Mouse (Mus musculus) neural tube, embryonic 14.5 days (tissue): Measurements from ENCODE around the gene Bbs9. TPM values are rescaled to one million over a fixed set of nuclear protein-coding genes. Genes with fewer than 3 reads are reported as not detected.

ENCODE experiments used
- ATAC-seq: fragments of 200-750 bp; cut with Nextera tagmentation; 2 replicates; pipeline ENCODE4 v1.8.0; 2017; ENCODE audit warnings: low read depth, mild to moderate bottlenecking, moderate TSS enrichment, moderate library complexity
- H3K27ac ChIP-seq: fragments of 300-500 bp; sonication (generic); 2 replicates; pipeline ENCODE4 v1.5.1; 2014; ENCODE audit warnings: low read depth, mild to moderate bottlenecking, control low read depth, low read length, moderate library complexity, mixed read lengths
- H3K27me3 ChIP-seq: fragments of 300-500 bp; sonication (generic); 2 replicates; pipeline ENCODE4 v1.6.1; 2014; ENCODE audit warnings: low read length; ENCODE audit not compliant: control insufficient read depth, insufficient read depth
- H3K36me3 ChIP-seq: fragments of 300-500 bp; sonication (generic); 2 replicates; pipeline ENCODE4 v1.6.1; 2014; ENCODE audit warnings: low read length, mixed read lengths; ENCODE audit not compliant: control insufficient read depth, insufficient read depth
- H3K4me1 ChIP-seq: fragments of 300-500 bp; sonication (generic); 2 replicates; pipeline ENCODE4 v1.6.1; 2014; ENCODE audit warnings: low read length; ENCODE audit not compliant: control insufficient read depth, insufficient read depth
- H3K4me2 ChIP-seq: fragments of 300-500 bp; sonication (generic); 2 replicates; pipeline ENCODE4 v1.6.1; 2014; ENCODE audit warnings: mild to moderate bottlenecking, low read depth, low read length, control low read depth
- H3K4me3 ChIP-seq: fragments of 300-500 bp; sonication (generic); 2 replicates; pipeline ENCODE4 v1.5.1; 2014; ENCODE audit warnings: low read depth, low read length, control low read depth, mixed read lengths
- H3K9ac ChIP-seq: fragments of 300-500 bp; sonication (generic); replicated peaks from 2 replicates; pipeline ENCODE4 v1.6.1; 2014; ENCODE audit warnings: low read depth, mild to moderate bottlenecking, control low read depth, low read length, mixed read lengths
- H3K9me3 ChIP-seq: fragments of 300-500 bp; sonication (generic); 2 replicates; pipeline ENCODE4 v1.6.1; 2016; ENCODE audit warnings: low read length; ENCODE audit not compliant: control insufficient read depth
- WGBS: fragments of 180-500 bp; shearing (Covaris S2); extraction: QIAGEN DNeasy Blood & Tissue Kit; methylation state at CpG from one replicate; pipeline ENCODE4 v1.1.7; 2014; 5-methylcytosine and 5-hydroxymethylcytosine counted together
- polyA plus RNA-seq: library from polyadenylated mRNA; unstranded; fragments of >200 nt; fragmentation: Nextera tagmentation; extraction: Ambion mirVana; gene quantifications from 2 replicates; pipeline ENCODE4 v1.2.1, GENCODE M21; 2014

Gene Bbs9
- polyA plus RNA-seq, 1 experiment from 2014 or later: 19.1 TPM

DNA sequence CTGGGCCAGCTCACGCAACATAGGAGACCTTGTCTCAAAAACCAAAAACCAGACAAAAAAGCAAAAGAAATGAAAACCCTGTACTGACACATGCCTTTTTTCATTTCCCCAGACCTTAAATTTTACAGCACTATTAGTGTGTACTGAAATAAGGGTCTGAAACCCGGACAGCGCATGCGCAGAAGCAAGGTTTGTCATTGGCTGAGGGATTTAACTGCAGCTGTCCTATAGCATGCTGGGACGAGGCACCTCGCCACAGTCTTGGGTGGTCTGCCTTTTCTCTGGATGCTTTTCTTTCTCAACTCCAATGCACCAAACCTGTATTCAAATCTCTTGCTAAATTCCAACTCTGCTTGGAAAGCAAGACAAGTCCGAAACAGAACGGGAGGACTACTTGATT, 3.4 kb downstream of the Bbs9 start:
- ATAC-seq: no peak
- H3K4me2 ChIP-seq: no peak overlapping the region
- H3K4me1 ChIP-seq: peaks cover 8% of the 10 kb centered on the region; the same call in 1 of the 2 replicates
- H3K27ac ChIP-seq: no peak overlapping the region
- 94% methylated on average over 8 of the region's 8 CpGs for WGBS
- no peaks in the 10 kb centered on the region for H3K9me3 ChIP-seq
- no peaks in the 10 kb centered on the region for H3K36me3 ChIP-seq
- H3K4me3 ChIP-seq: no peak overlapping the region
- no peak overlapping the region for H3K9ac ChIP-seq
- H3K27me3 ChIP-seq: no peaks in the 10 kb centered on the region

DNA sequence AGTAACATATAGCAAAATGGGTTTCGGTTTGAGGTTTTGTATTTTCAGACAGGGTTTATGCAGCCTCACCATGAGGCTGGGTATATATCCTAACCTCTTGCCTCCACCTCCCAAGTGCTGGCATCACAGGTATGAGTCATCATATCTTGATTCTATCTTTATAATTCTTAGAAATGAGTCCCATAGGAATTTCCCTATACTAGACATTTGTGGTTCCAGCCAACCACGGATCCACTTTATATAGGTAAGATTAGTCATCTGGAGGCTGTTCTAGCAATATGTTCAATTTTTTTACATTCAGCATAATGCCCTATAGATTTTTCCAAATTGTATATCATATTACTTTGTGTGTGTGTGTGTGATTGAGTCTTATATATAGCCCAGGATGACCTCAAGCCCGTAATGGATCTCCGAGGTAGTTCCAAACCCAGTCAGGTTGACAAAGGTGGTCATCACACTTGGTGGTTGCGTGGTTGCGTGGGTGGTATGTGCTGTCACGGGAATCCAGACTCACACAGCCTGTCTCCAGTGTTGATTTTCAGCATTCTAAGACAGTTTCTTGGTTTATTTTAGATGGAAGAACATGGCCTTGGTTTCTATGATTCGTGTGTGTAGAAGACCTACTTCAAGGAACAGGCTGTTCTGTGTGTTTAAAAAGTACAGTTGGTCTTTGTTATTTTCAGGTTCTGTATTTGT, 8.5 kb downstream of the Bbs9 start:
- H3K4me3 ChIP-seq: no peak overlapping the region
- no peaks in the 10 kb centered on the region for H3K4me1 ChIP-seq
- 95% methylated on average over 8 of the region's 8 CpGs for WGBS
- no peak overlapping the region for H3K9ac ChIP-seq
- ATAC-seq: no peak
- no peak overlapping the region for H3K4me2 ChIP-seq
- H3K27me3 ChIP-seq: no peaks in the 10 kb centered on the region
- no peaks in the 10 kb centered on the region for H3K9me3 ChIP-seq
- H3K36me3 ChIP-seq: no peaks in the 10 kb centered on the region
- H3K27ac ChIP-seq: no peak overlapping the region

DNA sequence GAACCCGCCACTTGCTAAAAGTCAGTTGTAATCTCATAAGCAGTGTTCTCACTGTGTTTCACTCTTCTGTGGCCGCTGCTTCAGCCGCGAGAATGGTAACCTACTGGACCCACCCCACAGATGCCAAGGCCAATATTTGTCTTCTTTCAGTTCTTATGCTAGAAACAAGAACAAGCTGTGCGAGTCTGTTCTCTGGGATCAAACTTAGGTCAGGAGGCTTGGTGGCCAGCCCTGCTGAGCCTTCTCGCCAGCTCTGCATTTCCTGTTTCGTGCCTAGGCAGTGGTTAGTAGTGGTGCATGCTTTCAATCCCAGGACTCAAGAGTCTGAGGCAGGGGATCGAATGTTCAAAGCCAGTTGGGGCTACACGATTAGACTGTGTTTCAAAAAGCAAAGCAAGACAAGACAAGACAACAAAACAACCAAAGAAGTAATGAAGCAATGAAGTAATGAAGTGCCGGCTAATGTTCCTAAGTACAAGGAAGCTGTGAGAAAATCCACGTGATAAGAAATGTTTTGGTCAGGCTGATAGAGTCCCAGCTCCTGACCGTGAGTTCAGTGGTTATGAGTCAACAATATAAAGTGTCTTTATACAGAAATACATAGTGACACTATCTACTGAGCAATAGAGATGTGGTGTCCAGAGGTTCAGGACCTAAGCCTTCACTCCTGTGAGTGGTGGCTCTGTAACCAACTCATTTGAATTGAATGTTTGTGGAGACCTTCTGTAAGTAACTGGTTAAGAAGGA, 9.2 kb downstream of the Bbs9 start:
- Histone ChIP-seq H3K27me3 (no peaks in the 10 kb centered on the region), H3K9me3 (no peaks in the 10 kb centered on the region), H3K27ac (no peak overlapping the region), H3K4me1 (no peaks in the 10 kb centered on the region), H3K4me2 (no peak overlapping the region), H3K36me3 (no peaks in the 10 kb centered on the region), H3K4me3 (no peak overlapping the region), H3K9ac (no peak overlapping the region)
- WGBS: 93% methylated on average over 12 of the region's 12 CpGs
- no peak for ATAC-seq

DNA sequence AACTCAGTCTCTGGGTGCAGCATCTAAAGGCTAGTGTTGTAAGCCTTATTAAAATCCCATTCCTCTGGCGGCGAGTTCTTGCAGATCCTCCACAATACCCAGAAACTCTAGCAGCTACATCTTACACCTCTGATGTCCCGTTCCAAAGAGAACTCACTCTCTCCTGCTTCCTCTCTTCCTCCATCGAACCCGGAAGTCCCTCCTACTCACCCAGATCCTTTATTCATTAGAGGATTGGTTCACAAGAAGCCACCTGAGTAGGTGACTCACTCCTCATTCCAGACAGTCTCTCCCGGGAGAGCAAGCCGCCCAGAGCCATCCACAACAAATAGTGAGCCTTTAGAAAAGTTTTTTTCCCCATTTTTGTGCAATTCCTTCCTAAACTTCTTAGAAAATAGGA, 10.7 kb downstream of the Bbs9 start:
- WGBS: 95% methylated on average over 7 of the region's 7 CpGs
- Histone ChIP-seq H3K36me3 (no peaks in the 10 kb centered on the region), H3K4me1 (no peaks in the 10 kb centered on the region), H3K4me3 (no peak overlapping the region), H3K27me3 (no peaks in the 10 kb centered on the region), H3K9me3 (no peaks in the 10 kb centered on the region), H3K9ac (no peak overlapping the region), H3K4me2 (no peak overlapping the region), H3K27ac (no peak overlapping the region)
- no peak for ATAC-seq

DNA sequence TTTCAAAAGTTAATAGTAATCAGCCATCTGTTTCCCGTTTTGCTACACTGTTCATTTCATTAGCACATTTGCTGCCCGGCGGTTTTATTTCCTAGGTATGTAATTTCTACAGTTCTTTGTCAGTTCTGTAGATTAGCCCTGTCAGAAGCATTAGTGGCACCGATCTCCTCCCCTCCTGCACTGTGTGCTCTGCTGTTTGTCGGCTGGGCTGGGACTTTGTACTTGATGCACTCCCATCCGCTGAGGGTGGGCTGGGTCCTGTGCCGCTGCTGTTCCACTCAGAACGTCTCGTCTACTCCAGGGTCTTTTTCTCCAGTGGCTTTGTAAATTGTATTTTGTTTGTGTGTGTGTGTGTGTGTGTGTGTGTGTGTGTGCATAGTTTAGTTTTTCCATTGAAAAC, 13.4 kb downstream of the Bbs9 start:
- WGBS: 75% methylated on average over 9 of the region's 9 CpGs
- Histone ChIP-seq H3K4me3 (no peak overlapping the region), H3K36me3 (no peaks in the 10 kb centered on the region), H3K9ac (no peak overlapping the region), H3K4me1 (no peaks in the 10 kb centered on the region), H3K9me3 (no peaks in the 10 kb centered on the region), H3K27me3 (no peaks in the 10 kb centered on the region), H3K27ac (no peak overlapping the region), H3K4me2 (no peak overlapping the region)
- no peak; the same call in 1 of the 2 replicates for ATAC-seq

DNA sequence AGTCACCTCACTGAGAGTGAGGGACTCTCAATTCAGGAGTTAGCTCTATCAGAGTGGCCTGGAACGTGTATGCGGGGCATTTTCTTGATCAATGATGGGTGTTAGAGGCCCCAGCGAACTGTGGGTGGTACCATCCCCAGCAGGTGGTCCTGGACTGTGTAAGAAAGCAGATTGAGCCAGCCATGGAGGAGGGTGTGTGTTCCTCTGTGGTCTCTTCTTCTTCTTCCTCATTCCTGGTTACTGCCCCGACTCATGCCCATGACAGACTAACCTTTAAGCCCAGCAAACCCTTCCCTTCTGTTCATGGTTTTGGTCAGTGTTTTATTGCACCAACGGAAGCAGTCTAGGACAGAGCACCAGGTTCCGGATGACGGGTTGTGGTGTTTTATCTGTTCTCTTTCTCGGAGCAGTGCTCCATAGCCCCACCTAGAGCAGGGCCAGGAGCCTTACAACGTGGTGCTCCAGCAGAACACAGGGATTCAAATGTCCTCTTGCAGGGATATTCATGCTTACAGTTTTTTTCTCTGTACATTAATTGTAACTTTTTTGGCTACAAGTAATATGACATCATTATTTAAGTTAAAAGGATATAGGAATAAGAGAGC, 18.8 kb downstream of the Bbs9 start:
- ATAC-seq: no peak
- H3K9ac ChIP-seq: no peak overlapping the region
- H3K36me3 ChIP-seq: no peaks in the 10 kb centered on the region
- H3K4me2 ChIP-seq: no peak overlapping the region
- no peaks in the 10 kb centered on the region for H3K27me3 ChIP-seq
- H3K4me1 ChIP-seq: no peaks in the 10 kb centered on the region
- no peak overlapping the region for H3K27ac ChIP-seq
- no peak overlapping the region for H3K4me3 ChIP-seq
- WGBS: 90% methylated on average over 9 of the region's 9 CpGs
- H3K9me3 ChIP-seq: no peaks in the 10 kb centered on the region

DNA sequence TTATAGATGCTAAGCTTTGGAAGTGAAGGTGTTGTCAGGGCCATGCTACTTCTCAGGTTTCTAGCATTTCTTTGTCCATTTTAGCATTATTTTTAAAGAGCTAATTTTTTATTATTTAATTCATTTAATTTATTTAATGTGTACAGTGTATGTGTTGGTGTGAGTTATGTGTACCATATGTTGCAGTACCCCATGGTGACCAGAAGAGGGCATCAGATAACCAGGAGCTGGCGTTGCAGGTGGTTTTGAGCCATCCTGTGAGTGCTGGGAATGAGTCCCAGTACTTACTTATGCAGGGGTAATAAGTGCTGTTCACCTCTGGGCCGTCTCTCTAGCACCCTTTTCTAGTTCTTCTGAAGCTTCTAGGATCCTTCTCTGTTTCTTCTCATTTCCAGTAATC, 19.6 kb downstream of the Bbs9 start:
- Histone ChIP-seq H3K36me3 (no peaks in the 10 kb centered on the region), H3K4me1 (no peaks in the 10 kb centered on the region), H3K27ac (no peak overlapping the region), H3K4me3 (no peak overlapping the region), H3K27me3 (no peaks in the 10 kb centered on the region), H3K9ac (no peak overlapping the region), H3K4me2 (no peak overlapping the region), H3K9me3 (no peaks in the 10 kb centered on the region)
- WGBS: 89% methylated on average over 2 of the region's 2 CpGs
- no peak for ATAC-seq

DNA sequence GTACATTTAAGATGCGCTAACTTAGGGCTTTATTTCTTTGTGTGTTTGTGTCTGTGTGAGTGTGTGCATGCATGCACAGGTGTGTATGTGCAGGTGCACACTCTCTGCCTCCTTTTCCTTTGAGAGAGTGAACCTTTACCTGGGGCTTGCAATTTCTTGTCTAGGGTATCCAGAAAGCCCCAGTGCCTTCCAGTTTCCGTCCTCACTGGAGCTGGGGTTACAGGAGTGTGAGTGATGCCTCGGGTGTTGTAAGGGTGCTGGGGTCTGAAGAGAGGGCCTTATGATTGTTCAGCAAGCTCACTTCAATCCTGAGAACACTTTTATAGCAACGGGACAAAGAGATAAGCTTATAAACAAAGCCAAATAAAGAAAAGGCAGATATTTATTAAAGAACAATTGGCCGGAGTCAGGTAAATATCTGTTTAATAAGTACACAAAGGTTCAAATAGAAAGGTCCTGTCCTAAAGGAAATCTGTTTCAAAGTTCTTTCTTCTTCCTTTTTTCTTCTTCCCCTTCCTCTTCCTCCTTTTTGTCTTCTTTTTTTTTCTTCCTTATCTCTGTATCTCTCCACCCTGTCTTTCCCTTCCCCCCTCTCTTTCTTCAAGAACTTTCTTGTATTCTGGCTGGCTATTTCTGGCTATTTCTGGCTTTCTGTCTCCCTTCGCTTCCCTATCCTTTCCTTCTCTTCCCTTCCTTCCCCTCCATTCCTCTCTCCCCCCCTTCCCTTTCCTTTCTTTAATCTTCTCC, 21.7 kb downstream of the Bbs9 start:
- Histone ChIP-seq H3K4me1 (no peaks in the 10 kb centered on the region), H3K27me3 (no peaks in the 10 kb centered on the region), H3K9ac (no peak overlapping the region), H3K9me3 (no peaks in the 10 kb centered on the region), H3K4me3 (no peak overlapping the region), H3K27ac (no peak overlapping the region), H3K4me2 (no peak overlapping the region), H3K36me3 (no peaks in the 10 kb centered on the region)
- 86% methylated on average over 6 of the region's 6 CpGs for WGBS
- ATAC-seq: no peak

DNA sequence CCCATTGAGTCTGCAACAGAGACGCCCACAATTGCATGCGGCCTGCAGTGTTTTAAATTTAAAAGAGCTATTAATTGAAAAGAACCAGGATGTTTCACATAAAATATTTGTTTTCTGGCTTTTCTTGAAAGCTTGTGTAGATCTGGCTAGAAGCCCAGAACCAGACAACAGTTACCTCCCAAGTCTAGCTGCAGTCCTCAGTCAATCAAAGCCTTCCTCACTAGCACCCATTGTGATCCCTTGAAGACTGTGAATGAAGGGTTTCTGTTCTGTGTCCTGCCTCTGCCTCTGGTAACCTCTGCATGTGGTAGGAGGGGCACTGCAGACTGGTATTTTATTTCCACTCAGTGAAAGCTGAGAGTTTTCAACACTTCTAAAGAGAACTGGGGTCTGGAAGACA, 27.5 kb downstream of the Bbs9 start:
- Histone ChIP-seq H3K36me3 (no peaks in the 10 kb centered on the region), H3K9me3 (no peaks in the 10 kb centered on the region), H3K4me2 (no peak overlapping the region), H3K9ac (no peak overlapping the region), H3K4me3 (no peak overlapping the region), H3K27me3 (no peaks in the 10 kb centered on the region), H3K4me1 (no peaks in the 10 kb centered on the region), H3K27ac (no peak overlapping the region)
- 56% methylated on average over 2 of the region's 2 CpGs for WGBS
- no peak for ATAC-seq
